In the genomic region with DNA sequence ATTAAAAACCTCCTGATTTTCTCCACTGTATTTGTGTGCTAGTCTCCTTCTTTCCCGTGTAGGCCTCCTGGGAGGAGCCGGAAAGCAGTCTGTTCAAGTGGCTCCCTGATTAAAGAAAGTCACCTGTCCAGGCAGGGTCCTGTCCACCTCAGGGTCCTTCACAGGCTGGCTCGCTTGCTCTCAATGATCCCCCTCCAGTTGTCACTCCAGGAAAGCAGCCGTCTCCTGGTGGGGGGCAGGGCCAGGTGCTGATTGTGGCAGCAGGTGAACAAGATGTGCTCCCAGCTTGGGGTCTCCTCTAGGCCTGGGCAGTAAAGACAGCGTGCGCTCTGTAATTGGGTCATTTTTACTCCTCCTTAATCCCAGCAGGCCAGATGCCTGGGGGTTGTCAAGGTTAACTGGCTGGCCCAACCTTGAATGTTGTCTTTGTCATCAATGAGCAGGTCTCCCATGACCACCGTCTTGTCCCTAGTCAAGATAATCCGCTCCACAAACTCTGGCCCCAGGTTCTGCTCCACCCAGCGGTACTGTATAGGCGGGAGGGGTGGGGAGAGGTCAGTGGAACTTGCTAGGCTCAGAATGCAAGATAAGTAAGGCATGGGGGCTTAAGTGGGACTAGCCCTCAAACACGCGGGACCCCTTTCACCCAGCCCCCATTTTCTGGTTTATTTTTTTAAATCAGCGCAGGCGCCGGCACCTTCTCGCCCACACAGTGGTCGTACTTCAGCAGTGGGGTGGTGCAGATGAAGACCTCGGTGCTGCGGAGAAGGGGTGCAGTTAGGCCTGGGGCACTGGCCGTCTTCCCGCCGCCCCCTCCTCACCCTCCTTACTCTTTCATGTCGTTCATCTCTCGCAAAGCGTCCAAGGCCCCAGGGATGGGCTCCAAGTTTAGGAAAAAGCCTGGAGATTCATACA, we compare ENCODE assay signal across 7 mouse cellular contexts. TPM values are rescaled to one million over a fixed set of nuclear protein-coding genes. Genes with fewer than 3 reads are reported as not detected.
DNase-seq lines count a peak whose midpoint lies in the region; ATAC-seq and TF ChIP-seq lines count a peak whose summit lies in the region.

No protein-coding gene starts in this region.

- H3K9me3 ChIP-seq in hindbrain, embryonic 10.5 days: no peaks in the 10 kb centered on the region
- H3K9me3 ChIP-seq in midbrain, embryonic 12.5 days: no peaks in the 10 kb centered on the region

- H3K9ac ChIP-seq in midbrain, embryonic 12.5 days (replicated peaks): peak overlapping the region; percentile 70

- H3K27me3 ChIP-seq in hindbrain, embryonic 10.5 days (ENCODE audit: insufficient read depth, poor library complexity, severe bottlenecking): peaks cover 7% of the 10 kb centered on the region
- H3K27me3 ChIP-seq in midbrain, embryonic 12.5 days: peaks cover 13% of the 10 kb centered on the region

- no peak for TF ChIP-seq POLR2A in lung, adult 2 months (IDR thresholded peaks at IDR 0.05; ENCODE audit: borderline replicate concordance, extremely low read depth, low read depth, low read length)
- no peak for TF ChIP-seq POLR2A in bone marrow macrophage, adult 2 months (IDR thresholded peaks at IDR 0.05; ENCODE audit: borderline replicate concordance, low read depth, low read length)

- no peak for DNase-seq in lung, adult 2 months
- no peak for DNase-seq in lung, postnatal 14 days
- no peak for DNase-seq in hindbrain, embryonic 10.5 days (ENCODE audit: low spot score)
- no peak for DNase-seq in ovary, postnatal 10 days (ENCODE audit: low spot score)
- no peak for DNase-seq in testis, postnatal 14 days (ENCODE audit: low spot score)

- peaks cover 29% of the 10 kb centered on the region for H3K36me3 ChIP-seq in hindbrain, embryonic 10.5 days
- 0 out of 2 replicates have a peak, but pooled peaks cover 13% of the 10 kb centered on the region for H3K36me3 ChIP-seq in midbrain, embryonic 12.5 days

- H3K27ac ChIP-seq in bone marrow macrophage, adult 2 months (ENCODE audit: insufficient read depth, low read depth, low read length): no peak overlapping the region
- H3K27ac ChIP-seq in hindbrain, embryonic 10.5 days: peak overlapping the region; percentile 91
- peak overlapping the region; percentile 80 for H3K27ac ChIP-seq in midbrain, embryonic 12.5 days (replicated peaks)

- peaks cover 9% of the 10 kb centered on the region; the same call in 1 of the 2 replicates for H3K4me1 ChIP-seq in lung, adult 2 months (ENCODE audit: control insufficient read depth, insufficient read depth, low read length)
- peaks cover 3% of the 10 kb centered on the region for H3K4me1 ChIP-seq in bone marrow macrophage, adult 2 months (ENCODE audit: control insufficient read depth, insufficient read depth, low read length)
- H3K4me1 ChIP-seq in hindbrain, embryonic 10.5 days (replicated peaks): peaks cover 34% of the 10 kb centered on the region
- H3K4me1 ChIP-seq in midbrain, embryonic 12.5 days: peaks cover 21% of the 10 kb centered on the region

- ATAC-seq in midbrain, embryonic 12.5 days (ENCODE audit: low FRiP score, low read depth): peak; percentile 65

- TF ChIP-seq CTCF in lung, adult 2 months (IDR thresholded peaks at IDR 0.05; ENCODE audit: insufficient read depth, low read length): no peak
- TF ChIP-seq CTCF in bone marrow macrophage, adult 2 months (IDR thresholded peaks at IDR 0.05; ENCODE audit: low read depth, low read length): no peak

- 27% methylated on average over 25 of the region's 25 CpGs for WGBS in lung, adult 2 months
- 28% methylated on average over 25 of the region's 25 CpGs for WGBS in hindbrain, embryonic 10.5 days
- WGBS in midbrain, embryonic 12.5 days: 23% methylated on average over 25 of the region's 25 CpGs

- peak overlapping the region; percentile 68 for H3K4me3 ChIP-seq in lung, adult 2 months (replicated peaks; ENCODE audit: extremely low read depth, low read depth, low read length)
- H3K4me3 ChIP-seq in bone marrow macrophage, adult 2 months (ENCODE audit: insufficient read depth, low read length): peak overlapping the region; percentile 79
- peak overlapping the region; percentile 80 for H3K4me3 ChIP-seq in hindbrain, embryonic 10.5 days
- H3K4me3 ChIP-seq in midbrain, embryonic 12.5 days: peak overlapping the region; percentile 71

- H3K4me2 ChIP-seq in midbrain, embryonic 12.5 days (replicated peaks): peak overlapping the region; percentile 78

RNA-seq across cellular contexts. Expression of gene Nt5c, which starts 1.0 kb away (rescaled TPM):
- polyA plus RNA-seq in lung, adult 2 months (2012; rRNA removed): 47.1 and 54.9 TPM in 2 replicates
- 66.3 and 79.3 TPM in 2 replicates for polyA plus RNA-seq in bone marrow macrophage, adult 2 months (2012; ENCODE audit: insufficient read depth, insufficient read length, missing spikeins)
- polyA plus RNA-seq in hindbrain, embryonic 10.5 days (2016; fragmentation: Nextera tagmentation; extraction: Ambion mirVana): 93.3 and 98.0 TPM in 2 replicates
- polyA plus RNA-seq in midbrain, embryonic 12.5 days (2016; fragmentation: Nextera tagmentation; extraction: Ambion mirVana): 81.6 and 83.8 TPM in 2 replicates

RNA-seq across cellular contexts. Expression of gene Armc7, which starts 15.2 kb away (rescaled TPM):
- polyA plus RNA-seq in lung, adult 2 months (2012; rRNA removed): 11.6 and 12.0 TPM in 2 replicates
- 31.1 and 35.2 TPM in 2 replicates for polyA plus RNA-seq in bone marrow macrophage, adult 2 months (2012; ENCODE audit: insufficient read depth, insufficient read length, missing spikeins)
- 8.1 and 10.8 TPM in 2 replicates for polyA plus RNA-seq in hindbrain, embryonic 10.5 days (2016; fragmentation: Nextera tagmentation; extraction: Ambion mirVana)
- polyA plus RNA-seq in midbrain, embryonic 12.5 days (2016; fragmentation: Nextera tagmentation; extraction: Ambion mirVana): 10.3 and 13.1 TPM in 2 replicates

RNA-seq across cellular contexts. Expression of gene Jpt1, which starts 23.5 kb away (rescaled TPM):
- polyA plus RNA-seq in lung, adult 2 months (2012; rRNA removed): 114 and 147 TPM in 2 replicates
- polyA plus RNA-seq in bone marrow macrophage, adult 2 months (2012; ENCODE audit: insufficient read depth, insufficient read length, missing spikeins): 166 and 168 TPM in 2 replicates
- polyA plus RNA-seq in hindbrain, embryonic 10.5 days (2016; fragmentation: Nextera tagmentation; extraction: Ambion mirVana): 778 and 995 TPM in 2 replicates
- 1,008 and 1,026 TPM in 2 replicates for polyA plus RNA-seq in midbrain, embryonic 12.5 days (2016; fragmentation: Nextera tagmentation; extraction: Ambion mirVana)

RNA-seq across cellular contexts. Expression of gene Slc16a5, which starts 28.4 kb away (rescaled TPM):
- 0.80 and 0.95 TPM in 2 replicates for polyA plus RNA-seq in lung, adult 2 months (2012; rRNA removed)
- not detected in 2 replicates for polyA plus RNA-seq in bone marrow macrophage, adult 2 months (2012; ENCODE audit: insufficient read depth, insufficient read length, missing spikeins)
- not detected in 2 replicates for polyA plus RNA-seq in hindbrain, embryonic 10.5 days (2016; fragmentation: Nextera tagmentation; extraction: Ambion mirVana)
- 0.20 and 0.30 TPM in 2 replicates for polyA plus RNA-seq in midbrain, embryonic 12.5 days (2016; fragmentation: Nextera tagmentation; extraction: Ambion mirVana)

RNA-seq across cellular contexts. Expression of gene Sumo2, which starts 45.4 kb away (rescaled TPM):
- 43.5 and 67.9 TPM in 2 replicates for polyA plus RNA-seq in lung, adult 2 months (2012; rRNA removed)
- polyA plus RNA-seq in bone marrow macrophage, adult 2 months (2012; ENCODE audit: insufficient read depth, insufficient read length, missing spikeins): 303 and 332 TPM in 2 replicates
- polyA plus RNA-seq in hindbrain, embryonic 10.5 days (2016; fragmentation: Nextera tagmentation; extraction: Ambion mirVana): 1,372 and 1,467 TPM in 2 replicates
- 1,412 and 1,429 TPM in 2 replicates for polyA plus RNA-seq in midbrain, embryonic 12.5 days (2016; fragmentation: Nextera tagmentation; extraction: Ambion mirVana)
